In the genomic region with DNA sequence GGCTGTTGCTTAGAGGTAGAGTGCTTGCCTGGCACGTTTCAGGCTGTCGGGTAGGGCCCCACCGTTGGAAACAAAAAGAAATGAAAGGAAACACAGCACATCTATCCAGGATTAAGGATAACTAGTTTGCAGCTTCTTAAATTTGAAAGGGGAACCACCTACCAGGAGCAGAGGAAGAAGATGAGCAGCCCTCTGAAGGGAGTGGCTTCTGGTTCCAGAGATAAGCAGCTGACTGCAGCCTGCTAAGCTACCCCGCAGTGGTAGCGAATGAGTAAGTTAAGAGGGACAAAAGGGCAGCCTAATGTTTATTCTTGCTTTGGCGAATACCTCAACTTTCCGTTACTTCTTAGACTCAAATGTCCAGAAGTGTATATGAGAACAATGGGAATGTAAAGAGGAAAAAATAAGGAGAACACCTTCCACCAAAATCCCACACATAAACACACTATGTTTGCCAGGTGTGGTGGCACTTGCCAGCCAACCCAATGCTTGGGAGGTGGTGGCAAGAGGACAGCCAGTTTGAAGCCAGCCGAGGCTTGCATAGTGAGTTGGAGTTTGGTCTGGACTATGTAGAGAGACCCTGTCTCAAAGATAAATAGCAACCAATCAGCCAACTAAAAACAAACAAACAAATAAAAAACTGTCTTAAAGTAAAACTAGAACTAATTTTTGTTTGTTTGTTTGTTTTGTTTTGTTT, we compare ENCODE assay signal across 18 mouse cellular contexts. TPM values are rescaled to one million over a fixed set of nuclear protein-coding genes. Genes with fewer than 3 reads are reported as not detected.
DNase-seq lines count a peak whose midpoint lies in the region; ATAC-seq and TF ChIP-seq lines count a peak whose summit lies in the region.
"Had no signal": no experiment of that assay in that cellular context is flagged by ENCODE, and none has a peak within 500 bp of the region (broad histone marks: within the 10 kb centered on the region; RNA-seq: fewer than 3 reads in every experiment).

No protein-coding gene starts in this region.

- H3K27me3 ChIP-seq in liver, embryonic 14.5 days (ENCODE audit: control insufficient read depth, insufficient read depth, low read length) = no peaks in the 10 kb centered on the region
- H3K27me3 ChIP-seq in limb, embryonic 10.5 days (ENCODE audit: low read depth, poor library complexity, severe bottlenecking) = no peaks in the 10 kb centered on the region
- H3K27me3 ChIP-seq: embryonic facial prominence, embryonic 12.5 days; hindbrain, embryonic 15.5 days; lung, embryonic 15.5 days; neural tube, embryonic 12.5 days had no signal

- H3K4me2 ChIP-seq in liver, embryonic 14.5 days (ENCODE audit: low read depth) = peak overlapping the region; percentile 60
- H3K4me2 ChIP-seq: embryonic facial prominence, embryonic 12.5 days; hindbrain, embryonic 15.5 days; lung, embryonic 15.5 days; neural tube, embryonic 12.5 days had no signal

- peak; percentile 31 for DNase-seq in spleen, adult 12 weeks (ENCODE audit: low spot score)
- no peak for DNase-seq in spleen, postnatal 14 days (ENCODE audit: low spot score in 2 of 2)
- peak; percentile 79 for DNase-seq in c-Kit-positive CD71-positive TER-119-positive erythroid progenitor cells, embryonic 14.5 days (ENCODE audit: low spot score)
- DNase-seq in liver, embryonic 14.5 days (ENCODE audit: low read depth in 3 of 3, low spot score in 3 of 3) = peak; percentile 78 to 80 (median 79)
- no peak for DNase-seq in right cerebral cortex, postnatal 4 days
- no peak for DNase-seq in layer of hippocampus, adult 18-20 months (ENCODE audit: low spot score in 2 of 2)
- DNase-seq in limb, embryonic 10.5 days (ENCODE audit: low spot score) = no peak
- DNase-seq: adrenal gland, postnatal 25 days; cerebellum, postnatal 36 days; heart, postnatal 14 days; kidney, adult 11 months; kidney, postnatal 14 days; right cerebral cortex, postnatal 25 days; thymus, postnatal 4 days had no signal

- TF ChIP-seq EP300 in liver, embryonic 14.5 days (IDR thresholded peaks at IDR 0.05; ENCODE audit: low read depth) = peak; percentile 79

- H3K4me3 ChIP-seq in liver, embryonic 14.5 days (ENCODE audit: insufficient read depth in 1 of 2, low read depth in 2 of 2, low read length in 2 of 2) = peak overlapping the region; percentile 3 to 42; a peak in 3 of 4 replicates
- H3K4me3 ChIP-seq in limb, embryonic 10.5 days = no peak overlapping the region
- H3K4me3 ChIP-seq: embryonic facial prominence, embryonic 12.5 days; hindbrain, embryonic 15.5 days; lung, embryonic 15.5 days; neural tube, embryonic 12.5 days had no signal

- peak overlapping the region; percentile 59 for H3K9ac ChIP-seq in liver, embryonic 14.5 days (replicated peaks)
- H3K9ac ChIP-seq: embryonic facial prominence, embryonic 12.5 days; hindbrain, embryonic 15.5 days; lung, embryonic 15.5 days; neural tube, embryonic 12.5 days had no signal

- H3K9me3 ChIP-seq in liver, embryonic 14.5 days (ENCODE audit: control insufficient read depth, low read length) = no peaks in the 10 kb centered on the region
- no peaks in the 10 kb centered on the region for H3K9me3 ChIP-seq in limb, embryonic 10.5 days (replicated peaks)
- H3K9me3 ChIP-seq: embryonic facial prominence, embryonic 12.5 days; hindbrain, embryonic 15.5 days; lung, embryonic 15.5 days; neural tube, embryonic 12.5 days had no signal

- WGBS in liver, embryonic 14.5 days (ENCODE audit: insufficient replicate concordance) = 8% methylated on average over 8 of the region's 8 CpGs
- 84% methylated on average over 8 of the region's 8 CpGs for whole genome bisulfite sequencing in limb, embryonic 10.5 days

- no peak for TF ChIP-seq CTCF in liver, embryonic 14.5 days (IDR thresholded peaks at IDR 0.05; ENCODE audit: low read depth)

- no peaks in the 10 kb centered on the region; the same call in 1 of the 2 replicates for H3K36me3 ChIP-seq in liver, embryonic 14.5 days (replicated peaks; ENCODE audit: control insufficient read depth, insufficient read depth, low read depth)
- H3K36me3 ChIP-seq in limb, embryonic 10.5 days = no peaks in the 10 kb centered on the region
- H3K36me3 ChIP-seq: hindbrain, embryonic 15.5 days; lung, embryonic 15.5 days; neural tube, embryonic 12.5 days had no signal

- peak overlapping the region; percentile 89 for H3K27ac ChIP-seq in liver, embryonic 14.5 days
- no peak overlapping the region for H3K27ac ChIP-seq in limb, embryonic 10.5 days
- H3K27ac ChIP-seq: embryonic facial prominence, embryonic 12.5 days; hindbrain, embryonic 15.5 days; lung, embryonic 15.5 days; neural tube, embryonic 12.5 days had no signal

- peak; percentile 86 for ATAC-seq in liver, embryonic 14.5 days (ENCODE audit: insufficient read depth)

- H3K4me1 ChIP-seq in liver, embryonic 14.5 days (replicated peaks; ENCODE audit: control insufficient read depth in 2 of 2, insufficient read depth in 2 of 2, low read length in 1 of 2) = peaks cover 51 to 55% of the 10 kb centered on the region in 2 experiments
- peaks cover 17% of the 10 kb centered on the region for H3K4me1 ChIP-seq in limb, embryonic 10.5 days

RNA-seq across cellular contexts. Expression of gene Tmem231, which starts 3.9 kb away (rescaled TPM):
- 1.4 and 1.7 TPM in 2 replicates for polyA plus RNA-seq in liver, embryonic 14.5 days (2012; rRNA removed)
- 2.0 and 2.4 TPM in 2 replicates for polyA plus RNA-seq in liver, embryonic 14.5 days (2014; fragmentation: Nextera tagmentation; extraction: Ambion mirVana)
- total RNA-seq in layer of hippocampus, adult 18-20 months (2021) = 10 to 100 TPM; 12.4 to 14.8 TPM
- polyA plus RNA-seq in limb, embryonic 10.5 days (2016; fragmentation: Nextera tagmentation; extraction: Ambion mirVana) = 18.0 and 24.2 TPM in 2 replicates

RNA-seq across cellular contexts. Expression of gene Gabarapl2, which starts 10.7 kb away (rescaled TPM):
- polyA plus RNA-seq in liver, embryonic 14.5 days (2012; rRNA removed) = 26.5 and 50.5 TPM in 2 replicates
- polyA plus RNA-seq in liver, embryonic 14.5 days (2014; fragmentation: Nextera tagmentation; extraction: Ambion mirVana) = 184 and 188 TPM in 2 replicates
- 100 to 1,000 TPM; 212 to 219 TPM for total RNA-seq in layer of hippocampus, adult 18-20 months (2021)
- 166 and 173 TPM in 2 replicates for polyA plus RNA-seq in limb, embryonic 10.5 days (2016; fragmentation: Nextera tagmentation; extraction: Ambion mirVana)

RNA-seq across cellular contexts. Expression of gene Chst5, which starts 19.5 kb away (rescaled TPM):
- 0.02 and 0.03 TPM in 2 replicates for polyA plus RNA-seq in liver, embryonic 14.5 days (2012; rRNA removed)
- not detected in 2 replicates for polyA plus RNA-seq in liver, embryonic 14.5 days (2014; fragmentation: Nextera tagmentation; extraction: Ambion mirVana)
- total RNA-seq in layer of hippocampus, adult 18-20 months (2021) = under 1 TPM; 0.63 to 0.64 TPM
- 1.8 and 2.4 TPM in 2 replicates for polyA plus RNA-seq in limb, embryonic 10.5 days (2016; fragmentation: Nextera tagmentation; extraction: Ambion mirVana)
- total RNA-seq: adrenal gland, postnatal 25 days; heart, postnatal 14 days had no signal

RNA-seq across cellular contexts. Expression of gene Tmem170, which starts 53.2 kb away (rescaled TPM):
- 1.9 and 2.3 TPM in 2 replicates for polyA plus RNA-seq in liver, embryonic 14.5 days (2012; rRNA removed)
- polyA plus RNA-seq in liver, embryonic 14.5 days (2014; fragmentation: Nextera tagmentation; extraction: Ambion mirVana) = 1.8 and 2.1 TPM in 2 replicates
- 1 to 10 TPM; 4.0 to 4.8 TPM for total RNA-seq in layer of hippocampus, adult 18-20 months (2021)
- 7.9 and 8.9 TPM in 2 replicates for polyA plus RNA-seq in limb, embryonic 10.5 days (2016; fragmentation: Nextera tagmentation; extraction: Ambion mirVana)

Comparison
In these comparisons a context has a peak if more than half of its experiments do, and no peak if none do; other contexts are left out.
1. DNase-seq: peak in spleen, adult 12 weeks (single experiment), c-Kit-positive CD71-positive TER-119-positive erythroid progenitor cells, embryonic 14.5 days (single experiment) and liver, embryonic 14.5 days (3 of 3); none in spleen, postnatal 14 days (0 of 2), right cerebral cortex, postnatal 4 days (single experiment), layer of hippocampus, adult 18-20 months (0 of 2) and limb, embryonic 10.5 days (single experiment).